ENCODE assay signal across 11 mouse cellular contexts in the genomic region with DNA sequence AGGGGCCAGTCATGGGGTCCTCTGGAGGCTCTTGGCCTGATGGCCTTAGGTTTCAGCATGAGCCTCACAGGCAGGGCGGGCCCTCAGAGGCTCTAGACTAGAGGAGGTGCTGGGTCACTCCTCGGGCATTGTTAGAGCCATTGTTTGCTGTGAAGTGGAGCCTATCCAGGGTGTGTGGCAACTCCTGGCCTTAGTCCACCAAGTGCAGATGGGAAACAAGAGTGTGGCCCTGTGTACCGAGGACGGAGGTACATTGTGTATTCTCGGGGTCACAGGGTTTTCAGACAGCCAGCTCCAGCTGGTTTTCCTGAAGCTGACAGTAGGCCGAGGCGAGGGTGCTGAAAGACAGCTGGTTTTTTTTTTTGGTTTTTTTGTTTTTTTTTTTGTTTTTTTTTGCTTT. TPM values are rescaled to one million over a fixed set of nuclear protein-coding genes. Genes with fewer than 3 reads are reported as not detected.
A peak's percentile ranks its signal among the peaks of the same experiment; 100 is the strongest.
DNase-seq lines count a peak whose midpoint lies in the region; ATAC-seq and TF ChIP-seq lines count a peak whose summit lies in the region.
"Had no signal": no experiment of that assay in that cellular context is flagged by ENCODE, and none has a peak within 500 bp of the region (broad histone marks: within the 10 kb centered on the region; RNA-seq: fewer than 3 reads in every experiment).

No protein-coding gene starts in this region.

- no peak for ATAC-seq in hindbrain, embryonic 11.5 days (ENCODE audit: low FRiP score)
- peak; percentile 37 for ATAC-seq in stomach, postnatal 0 days (ENCODE audit: low FRiP score, low TSS enrichment)
- ATAC-seq: intestine, embryonic 16.5 days had no signal

- no peak overlapping the region for H3K4me3 ChIP-seq in hindbrain, embryonic 10.5 days
- no peak overlapping the region for H3K4me3 ChIP-seq in hindbrain, embryonic 11.5 days (ENCODE audit: low read depth, low read length)
- H3K4me3 ChIP-seq in testis, adult 2 months (ENCODE audit: control insufficient read depth, low read depth, low read length), result no peak overlapping the region
- no peak overlapping the region for H3K4me3 ChIP-seq in stomach, postnatal 0 days (ENCODE audit: low read depth, low read length)
- H3K4me3 ChIP-seq: limb, embryonic 15.5 days had no signal

- no peak overlapping the region for H3K9ac ChIP-seq in hindbrain, embryonic 11.5 days (ENCODE audit: low read depth, low read length)
- no peak overlapping the region for H3K9ac ChIP-seq in stomach, postnatal 0 days (ENCODE audit: low read length)
- H3K9ac ChIP-seq: limb, embryonic 15.5 days had no signal

- no peak for DNase-seq in hindbrain, embryonic 10.5 days (ENCODE audit: low spot score)
- DNase-seq in hindbrain, embryonic 11.5 days (ENCODE audit: low spot score), result no peak
- no peak for DNase-seq in testis, postnatal 14 days (ENCODE audit: low spot score)
- DNase-seq in fat pad, adult 2 months (ENCODE audit: extremely low read depth, low read depth, low spot score), result peak; percentile 52
- DNase-seq in stomach, postnatal 0 days (ENCODE audit: low spot score), result no peak
- no peak for DNase-seq in ovary, postnatal 10 days (ENCODE audit: low spot score)
- no peak for DNase-seq in adrenal gland, postnatal 4 days (ENCODE audit: low spot score in 2 of 2)

- no peak overlapping the region for H3K4me2 ChIP-seq in hindbrain, embryonic 11.5 days (replicated peaks; ENCODE audit: low read depth, low read length)
- H3K4me2 ChIP-seq in stomach, postnatal 0 days (replicated peaks; ENCODE audit: low read depth), result no peak overlapping the region
- H3K4me2 ChIP-seq: limb, embryonic 15.5 days had no signal

- 0 out of 2 replicates have a peak, but pooled peaks cover 3% of the 10 kb centered on the region for H3K27me3 ChIP-seq in hindbrain, embryonic 10.5 days (ENCODE audit: insufficient read depth, poor library complexity, severe bottlenecking)
- H3K27me3 ChIP-seq in hindbrain, embryonic 11.5 days (ENCODE audit: control insufficient read depth, insufficient read depth, low read length), result no peaks in the 10 kb centered on the region
- H3K27me3 ChIP-seq in testis, adult 2 months (ENCODE audit: control insufficient read depth, insufficient read depth, low read length), result no peaks in the 10 kb centered on the region
- no peaks in the 10 kb centered on the region for H3K27me3 ChIP-seq in stomach, postnatal 0 days (ENCODE audit: control insufficient read depth, insufficient read depth, low read length)
- H3K27me3 ChIP-seq: limb, embryonic 15.5 days had no signal

- WGBS in hindbrain, embryonic 10.5 days, result 74% methylated on average over 7 of the region's 7 CpGs
- 73% methylated on average over 7 of the region's 7 CpGs for WGBS in hindbrain, embryonic 11.5 days
- WGBS in stomach, postnatal 0 days, result 52% methylated on average over 7 of the region's 7 CpGs

- no peak for TF ChIP-seq CTCF in testis, adult 2 months (IDR thresholded peaks at IDR 0.05; ENCODE audit: control insufficient read depth, insufficient read depth, insufficient replicate concordance, low read depth, low read length)
- TF ChIP-seq CTCF in stomach, postnatal 0 days (IDR thresholded peaks at IDR 0.05; ENCODE audit: low read depth), result no peak

- peak overlapping the region; percentile 77 for H3K27ac ChIP-seq in hindbrain, embryonic 10.5 days
- no peak overlapping the region for H3K27ac ChIP-seq in hindbrain, embryonic 11.5 days (ENCODE audit: low read depth, low read length)
- H3K27ac ChIP-seq in testis, adult 2 months (ENCODE audit: control insufficient read depth, insufficient read depth, low read depth, low read length), result peak overlapping the region; percentile 16; the same call in 1 of the 2 replicates
- H3K27ac ChIP-seq in stomach, postnatal 0 days (replicated peaks), result no peak overlapping the region
- H3K27ac ChIP-seq: limb, embryonic 15.5 days had no signal

- H3K4me1 ChIP-seq in hindbrain, embryonic 10.5 days (replicated peaks), result peaks cover 45% of the 10 kb centered on the region
- 0 out of 2 replicates have a peak, but pooled peaks cover 4% of the 10 kb centered on the region for H3K4me1 ChIP-seq in hindbrain, embryonic 11.5 days (replicated peaks; ENCODE audit: control insufficient read depth, insufficient read depth, low read length)
- peaks cover 24% of the 10 kb centered on the region for H3K4me1 ChIP-seq in testis, adult 2 months (ENCODE audit: control insufficient read depth, insufficient read depth, low read length)
- no peaks in the 10 kb centered on the region for H3K4me1 ChIP-seq in stomach, postnatal 0 days (replicated peaks; ENCODE audit: control insufficient read depth, insufficient read depth)

- no peak for TF ChIP-seq POLR2A in testis, adult 2 months (IDR thresholded peaks at IDR 0.05; ENCODE audit: control insufficient read depth, low read depth, low read length)

- H3K36me3 ChIP-seq in hindbrain, embryonic 10.5 days, result peaks cover 66% of the 10 kb centered on the region
- H3K36me3 ChIP-seq in hindbrain, embryonic 11.5 days (ENCODE audit: control insufficient read depth, insufficient read depth, low read length), result peaks cover 8% of the 10 kb centered on the region; the same call in 1 of the 2 replicates
- H3K36me3 ChIP-seq in testis, adult 2 months (ENCODE audit: control insufficient read depth, insufficient read depth, low read length), result no peaks in the 10 kb centered on the region; the same call in none of the 2 replicates
- peaks cover 19% of the 10 kb centered on the region for H3K36me3 ChIP-seq in stomach, postnatal 0 days (ENCODE audit: control insufficient read depth, insufficient read depth, low read length)

- no peak for TF ChIP-seq EP300 in stomach, postnatal 0 days (optimal IDR thresholded peaks at IDR 0.05)

- no peaks in the 10 kb centered on the region for H3K9me3 ChIP-seq in hindbrain, embryonic 10.5 days
- no peaks in the 10 kb centered on the region for H3K9me3 ChIP-seq in hindbrain, embryonic 11.5 days (ENCODE audit: control insufficient read depth, low read length)
- no peaks in the 10 kb centered on the region for H3K9me3 ChIP-seq in stomach, postnatal 0 days (ENCODE audit: control insufficient read depth, low read length)
- H3K9me3 ChIP-seq: G1E; limb, embryonic 15.5 days had no signal

RNA-seq across cellular contexts. Expression of gene Git2, which starts 18.0 kb away (rescaled TPM):
- 39.3 and 39.7 TPM in 2 replicates for polyA plus RNA-seq in hindbrain, embryonic 10.5 days (2016; fragmentation: Nextera tagmentation; extraction: Ambion mirVana)
- 36.3 and 42.2 TPM in 2 replicates for polyA plus RNA-seq in hindbrain, embryonic 11.5 days (2014; fragmentation: Nextera tagmentation; extraction: Ambion mirVana)
- 15.1 and 16.1 TPM in 2 replicates for polyA plus RNA-seq in testis, adult 2 months (2012; rRNA removed)
- polyA plus RNA-seq in stomach, postnatal 0 days (2015; fragmentation: Nextera tagmentation; extraction: Ambion mirVana), result 14.2 and 16.1 TPM in 2 replicates
- 10 to 100 TPM; 56.2 to 59.5 TPM for total RNA-seq in adrenal gland, postnatal 4 days (2021)

RNA-seq across cellular contexts. Expression of gene Ankrd13a, which starts 18.8 kb away (rescaled TPM):
- 59.7 and 74.1 TPM in 2 replicates for polyA plus RNA-seq in hindbrain, embryonic 10.5 days (2016; fragmentation: Nextera tagmentation; extraction: Ambion mirVana)
- 71.0 and 71.7 TPM in 2 replicates for polyA plus RNA-seq in hindbrain, embryonic 11.5 days (2014; fragmentation: Nextera tagmentation; extraction: Ambion mirVana)
- polyA plus RNA-seq in testis, adult 2 months (2012; rRNA removed), result 167 and 170 TPM in 2 replicates
- polyA plus RNA-seq in stomach, postnatal 0 days (2015; fragmentation: Nextera tagmentation; extraction: Ambion mirVana), result 36.4 and 41.7 TPM in 2 replicates
- total RNA-seq in adrenal gland, postnatal 4 days (2021), result 100 to 1,000 TPM; 105 to 111 TPM

RNA-seq across cellular contexts. Expression of gene 1500011B03Rik, which starts 30.0 kb away (rescaled TPM):
- 126 and 159 TPM in 2 replicates for polyA plus RNA-seq in hindbrain, embryonic 10.5 days (2016; fragmentation: Nextera tagmentation; extraction: Ambion mirVana)
- polyA plus RNA-seq in hindbrain, embryonic 11.5 days (2014; fragmentation: Nextera tagmentation; extraction: Ambion mirVana), result 163 and 167 TPM in 2 replicates
- 51.7 and 67.4 TPM in 2 replicates for polyA plus RNA-seq in testis, adult 2 months (2012; rRNA removed)
- polyA plus RNA-seq in stomach, postnatal 0 days (2015; fragmentation: Nextera tagmentation; extraction: Ambion mirVana), result 110 and 118 TPM in 2 replicates
- total RNA-seq in adrenal gland, postnatal 4 days (2021), result 10 to 100 TPM; 88.4 to 91.9 TPM

Comparison
In these comparisons a context has a peak if more than half of its experiments do, and no peak if none do; other contexts are left out.
1. H3K27ac ChIP-seq: peak in hindbrain, embryonic 10.5 days (single experiment) and testis, adult 2 months (single experiment); none in hindbrain, embryonic 11.5 days (single experiment) and stomach, postnatal 0 days (single experiment).